Comparison of ENCODE assay signal across 17 mouse cellular contexts in the genomic region with DNA sequence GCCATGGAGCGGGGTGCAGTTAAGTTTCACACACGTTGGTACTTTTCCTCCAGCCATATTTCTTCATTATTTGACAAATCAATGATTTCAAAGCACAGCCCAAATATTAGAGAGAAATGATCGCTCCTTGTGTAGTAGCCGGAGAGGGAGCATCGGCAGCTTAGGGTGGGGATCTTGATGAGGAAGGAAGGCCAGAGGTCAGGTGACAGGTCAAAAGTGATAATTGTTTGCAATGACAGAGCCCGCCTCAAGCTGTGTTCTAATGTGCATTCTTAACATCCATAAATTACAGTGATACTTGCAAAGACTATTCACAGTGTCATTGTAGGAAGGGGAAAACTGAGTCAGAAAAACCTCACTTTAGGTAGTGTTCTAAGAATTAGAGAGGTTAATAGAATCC.
DNase-seq lines count a peak whose midpoint lies in the region; ATAC-seq and TF ChIP-seq lines count a peak whose summit lies in the region.
"Had no signal": no experiment of that assay in that cellular context is flagged by ENCODE, and none has a peak within 500 bp of the region (broad histone marks: within the 10 kb centered on the region; RNA-seq: fewer than 3 reads in every experiment).

No protein-coding gene starts in this region.

- peak overlapping the region; percentile 35; the same call in 1 of the 2 replicates for H3K9ac ChIP-seq in heart, embryonic 14.5 days (ENCODE audit: low read length)
- H3K9ac ChIP-seq in limb, embryonic 14.5 days (ENCODE audit: low read depth, low read length, severe bottlenecking), result no peak overlapping the region
- H3K9ac ChIP-seq in limb, embryonic 15.5 days, result no peak overlapping the region
- H3K9ac ChIP-seq: liver, embryonic 13.5 days; midbrain, embryonic 13.5 days had no signal

- no peak for TF ChIP-seq POLR2A in limb, embryonic 14.5 days (IDR thresholded peaks at IDR 0.05; ENCODE audit: borderline replicate concordance, extremely low read depth, insufficient read depth, insufficient read length)

- whole genome bisulfite sequencing in heart, embryonic 14.5 days, result 66% methylated on average over 6 of the region's 6 CpGs
- 58% methylated on average over 6 of the region's 6 CpGs for WGBS in limb, embryonic 14.5 days
- 54% methylated on average over 6 of the region's 6 CpGs for WGBS in limb, embryonic 10.5 days
- 55% methylated on average over 6 of the region's 6 CpGs for WGBS in limb, embryonic 15.5 days

- no peak overlapping the region for H3K4me2 ChIP-seq in heart, embryonic 14.5 days (ENCODE audit: low read length)
- H3K4me2 ChIP-seq in limb, embryonic 14.5 days (replicated peaks; ENCODE audit: low read depth, low read length, severe bottlenecking), result no peak overlapping the region
- H3K4me2 ChIP-seq in limb, embryonic 15.5 days, result no peak overlapping the region
- H3K4me2 ChIP-seq: liver, embryonic 13.5 days; midbrain, embryonic 13.5 days had no signal

- no peak overlapping the region for H3K4me3 ChIP-seq in heart, embryonic 14.5 days (ENCODE audit: control insufficient read depth in 1 of 2, insufficient read depth in 1 of 2, low read depth in 1 of 2, low read length in 2 of 2)
- H3K4me3 ChIP-seq in limb, embryonic 14.5 days (replicated peaks; ENCODE audit: low read length), result no peak overlapping the region
- no peak overlapping the region for H3K4me3 ChIP-seq in limb, embryonic 10.5 days
- no peak overlapping the region for H3K4me3 ChIP-seq in limb, embryonic 15.5 days
- H3K4me3 ChIP-seq: liver, embryonic 13.5 days; midbrain, embryonic 13.5 days had no signal

- no peaks in the 10 kb centered on the region for H3K36me3 ChIP-seq in heart, embryonic 14.5 days (ENCODE audit: control insufficient read depth, insufficient read depth, low read length)
- H3K36me3 ChIP-seq in limb, embryonic 14.5 days (ENCODE audit: control insufficient read depth, insufficient read depth, low read length), result no peaks in the 10 kb centered on the region
- H3K36me3 ChIP-seq in limb, embryonic 10.5 days, result no peaks in the 10 kb centered on the region
- no peaks in the 10 kb centered on the region for H3K36me3 ChIP-seq in limb, embryonic 15.5 days
- H3K36me3 ChIP-seq: G1E; liver, embryonic 13.5 days; midbrain, embryonic 13.5 days had no signal

- no peaks in the 10 kb centered on the region for H3K9me3 ChIP-seq in heart, embryonic 14.5 days (ENCODE audit: control insufficient read depth, low read length)
- no peaks in the 10 kb centered on the region for H3K9me3 ChIP-seq in limb, embryonic 14.5 days (ENCODE audit: control insufficient read depth, low read length)
- no peaks in the 10 kb centered on the region for H3K9me3 ChIP-seq in limb, embryonic 10.5 days (replicated peaks)
- no peaks in the 10 kb centered on the region for H3K9me3 ChIP-seq in limb, embryonic 15.5 days
- H3K9me3 ChIP-seq: liver, embryonic 13.5 days; midbrain, embryonic 13.5 days had no signal

- DNase-seq in embryo, embryonic 10 days (ENCODE audit: low spot score), result peak; percentile 55
- DNase-seq in embryo, embryonic 11 days, result no peak
- DNase-seq in heart, adult 8-10 months (ENCODE audit: low spot score), result no peak
- DNase-seq in limb, embryonic 14.5 days (ENCODE audit: low spot score), result no peak
- DNase-seq in limb, embryonic 10.5 days (ENCODE audit: low spot score), result no peak
- DNase-seq in cerebellum, adult 18-20 months, result no peak
- DNase-seq: cerebellum, adult 9-10 months; kidney, adult 9 months; liver, embryonic 13.5 days; right cerebral cortex, postnatal 25 days; thymus, adult 18-20 months had no signal

- no peak for ATAC-seq in heart, embryonic 14.5 days (ENCODE audit: insufficient number of reproducible peaks, insufficient read depth, low FRiP score, low read depth)
- ATAC-seq in limb, embryonic 14.5 days (ENCODE audit: low FRiP score, low read depth), result no peak
- ATAC-seq in limb, embryonic 15.5 days (ENCODE audit: insufficient number of reproducible peaks, low FRiP score, low TSS enrichment, low read depth), result no peak
- ATAC-seq: CD4-positive, CD25-positive, alpha-beta regulatory T cell, adult 4 months; forebrain, embryonic 16.5 days; midbrain, embryonic 13.5 days had no signal

- peak overlapping the region; percentile 39 to 87; a peak in 3 of 4 replicates for H3K27ac ChIP-seq in heart, embryonic 14.5 days (replicated peaks in 1 of 2; ENCODE audit: control insufficient read depth in 1 of 2, insufficient read depth in 1 of 2, low read depth in 2 of 2, low read length in 2 of 2)
- H3K27ac ChIP-seq in limb, embryonic 14.5 days (replicated peaks; ENCODE audit: low read depth, low read length), result 0 out of 2 replicates have a peak overlapping the region, but pooled peaks have one; percentile 5
- H3K27ac ChIP-seq in limb, embryonic 10.5 days, result no peak overlapping the region
- H3K27ac ChIP-seq in limb, embryonic 15.5 days, result 0 out of 2 replicates have a peak overlapping the region, but pooled peaks have one; percentile 18
- H3K27ac ChIP-seq: liver, embryonic 13.5 days; midbrain, embryonic 13.5 days had no signal

- no peaks in the 10 kb centered on the region for H3K27me3 ChIP-seq in heart, embryonic 14.5 days (ENCODE audit: control insufficient read depth, insufficient read depth, low read length)
- H3K27me3 ChIP-seq in limb, embryonic 14.5 days (ENCODE audit: control insufficient read depth, insufficient read depth, low read length), result no peaks in the 10 kb centered on the region
- H3K27me3 ChIP-seq in limb, embryonic 10.5 days (ENCODE audit: low read depth, poor library complexity, severe bottlenecking), result no peaks in the 10 kb centered on the region
- H3K27me3 ChIP-seq in limb, embryonic 15.5 days, result no peaks in the 10 kb centered on the region
- H3K27me3 ChIP-seq: liver, embryonic 13.5 days; midbrain, embryonic 13.5 days had no signal

- peaks cover 33 to 44% of the 10 kb centered on the region in 2 experiments for H3K4me1 ChIP-seq in heart, embryonic 14.5 days (ENCODE audit: control insufficient read depth in 2 of 2, insufficient read depth in 2 of 2, low read length in 2 of 2)
- peaks cover 12% of the 10 kb centered on the region for H3K4me1 ChIP-seq in limb, embryonic 14.5 days (ENCODE audit: control insufficient read depth, insufficient read depth, low read length)
- peaks cover 15% of the 10 kb centered on the region for H3K4me1 ChIP-seq in limb, embryonic 10.5 days
- H3K4me1 ChIP-seq in limb, embryonic 15.5 days, result peaks cover 27% of the 10 kb centered on the region; the same call in 1 of the 2 replicates
- H3K4me1 ChIP-seq: midbrain, embryonic 13.5 days had no signal
